Mouse (Mus musculus) layer of hippocampus, postnatal 14 days (tissue): ENCODE results near the gene Kmo. TPM values are rescaled to one million over a fixed set of nuclear protein-coding genes. Genes with fewer than 3 reads are reported as not detected.

Experiments
- DNase-seq, 2 experiments: peaks; one replicate each; pipeline ENCODE4 v3.0.0; 2021 to 2022; ENCODE audit warnings: low spot score in 2 of 2, mixed read lengths in 1 of 2
- total RNA-seq, 2 experiments: library from RNA; stranded (reverse); gene quantifications; 2 replicates each; pipeline ENCODE4 v1.2.3; 2021

The Kmo gene
- total RNA-seq, 2 experiments from 2014 or later = 0.14 to 0.33 TPM

DNA sequence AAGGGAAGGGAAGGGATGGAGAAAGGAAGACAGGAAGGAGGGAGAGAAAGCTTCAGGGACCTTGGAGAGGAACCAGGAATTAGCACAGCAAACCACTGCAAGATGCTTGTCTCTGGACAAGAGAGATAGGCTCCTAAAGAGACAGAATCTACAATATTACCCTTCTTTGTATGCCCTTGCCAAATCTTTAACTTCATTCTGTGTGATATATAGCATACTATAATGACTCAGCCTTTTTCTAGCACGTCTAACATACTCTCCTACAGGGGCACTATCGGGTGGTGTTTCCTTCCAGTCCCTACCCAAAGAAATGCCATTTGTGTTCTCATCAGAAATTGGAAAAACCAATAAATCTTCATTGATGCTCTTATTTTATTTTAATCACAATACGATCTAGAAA is 10.9 kb downstream of the Kmo start:
- DNase-seq = no peak

DNA sequence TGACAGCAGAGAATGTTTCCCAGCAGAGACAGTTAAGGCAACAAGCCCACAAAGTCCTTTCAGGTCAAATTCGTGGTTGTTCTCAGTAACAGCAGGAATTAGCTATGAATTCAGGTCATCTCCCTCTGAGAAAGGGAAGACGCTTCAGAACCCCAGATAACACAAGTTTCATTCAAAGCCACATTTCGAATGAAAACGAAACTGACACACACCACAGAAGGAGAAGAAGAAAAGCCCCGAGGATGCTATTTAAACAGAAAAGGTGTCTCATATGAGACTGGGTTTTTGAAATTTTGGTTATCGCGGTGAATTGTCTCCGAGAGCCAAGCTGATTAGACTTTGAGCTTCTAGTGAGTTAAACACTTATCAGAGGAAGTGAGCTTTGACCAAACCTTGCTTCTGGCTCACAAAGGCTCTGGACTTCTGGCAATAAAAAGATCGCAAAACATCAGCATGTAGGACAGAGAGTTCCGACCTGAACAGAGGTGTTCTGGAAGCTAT is 11.6 kb downstream of the Kmo start:
- DNase-seq = no peak

DNA sequence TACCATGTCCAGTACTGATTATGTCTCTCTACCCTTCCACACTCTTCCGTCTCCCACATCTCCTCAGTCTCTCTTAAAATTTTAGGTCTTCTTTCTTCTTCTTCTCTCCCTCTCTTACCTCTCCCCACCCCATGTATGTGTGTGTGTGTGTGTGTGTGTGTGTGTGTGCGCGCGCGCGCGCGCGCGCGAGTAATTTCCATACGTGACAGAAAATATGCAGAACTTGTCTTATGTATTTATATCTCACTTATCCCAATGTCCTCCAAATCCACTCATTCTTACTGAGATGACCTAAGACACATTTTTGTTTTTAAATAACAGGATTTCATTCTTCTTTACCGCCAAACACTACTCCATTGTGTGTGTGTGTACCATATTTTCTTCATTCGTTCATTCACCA is 12.3 kb downstream of the Kmo start:
- no peak for DNase-seq

DNA sequence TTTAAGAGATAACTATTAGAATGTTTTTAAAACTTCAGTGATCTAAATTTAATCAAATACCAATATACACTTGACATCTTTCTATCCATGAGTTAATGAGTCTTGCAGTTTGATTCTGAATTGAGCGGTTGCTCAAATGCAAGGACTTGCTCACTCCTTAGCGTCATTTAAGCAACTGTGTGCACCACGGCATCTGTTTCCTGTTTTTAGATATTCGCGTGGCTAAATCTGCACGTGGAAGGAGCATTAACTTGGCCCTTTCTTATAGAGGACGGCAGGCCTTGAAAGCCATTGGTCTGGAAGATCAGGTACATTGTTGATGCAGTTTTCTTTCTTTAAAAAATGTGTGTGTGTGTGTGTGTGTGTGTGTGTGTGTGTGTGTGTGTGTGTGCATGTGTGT is 17.5 kb downstream of the Kmo start:
- no peak for DNase-seq

DNA sequence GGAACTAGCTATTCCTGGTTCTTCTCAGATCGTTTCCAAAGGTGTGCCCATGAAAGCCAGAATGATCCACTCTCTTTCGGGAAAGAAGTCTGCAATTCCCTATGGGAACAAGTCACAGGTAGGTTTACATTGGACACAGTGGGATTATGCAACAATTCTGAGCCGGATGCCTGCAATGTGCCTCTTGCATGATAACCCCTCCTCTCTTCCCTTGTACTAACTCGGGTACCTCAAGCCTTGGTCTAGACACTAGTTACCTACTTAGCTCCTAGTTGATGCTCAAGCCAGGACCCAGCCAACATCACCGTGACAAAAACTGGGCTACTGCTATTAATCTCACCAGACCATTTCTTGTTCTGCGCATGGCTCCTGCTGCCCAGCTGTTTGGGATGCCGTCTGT is 18.9 kb downstream of the Kmo start:
- no peak for DNase-seq

DNA sequence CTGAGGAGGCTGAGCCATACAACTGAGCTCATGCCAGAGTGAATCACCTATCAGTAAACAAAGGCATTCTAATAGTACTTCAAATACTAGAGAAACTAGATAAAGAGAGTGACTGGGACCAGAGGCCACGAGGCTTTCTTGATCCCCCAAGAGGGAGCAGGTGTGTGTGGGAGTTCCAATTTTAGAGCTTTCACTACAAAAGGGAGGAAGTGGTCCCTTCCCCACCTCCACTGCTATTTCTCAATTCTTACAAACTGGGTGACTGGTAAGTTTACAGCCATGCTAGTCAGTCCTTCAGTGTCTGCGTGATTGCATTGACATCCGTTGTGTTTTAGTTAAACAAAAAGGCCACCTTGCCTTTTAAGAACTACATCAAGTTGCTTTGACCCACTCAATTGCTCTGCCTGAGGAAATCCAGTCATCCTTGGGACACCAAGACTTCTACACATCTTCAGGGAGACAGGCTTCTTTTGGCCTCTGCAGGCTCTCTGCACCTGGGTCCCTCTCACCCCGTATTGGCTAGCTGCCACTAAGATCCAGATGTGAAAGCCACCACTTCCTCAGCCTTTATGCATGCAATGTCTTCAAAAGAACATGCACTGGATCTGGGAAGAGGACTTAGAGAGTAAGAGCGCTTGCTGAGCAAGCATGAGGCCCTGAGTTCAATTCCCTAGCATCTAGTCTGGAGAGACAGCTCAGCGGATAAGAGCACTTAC is 20.4 kb downstream of the Kmo start:
- no peak for DNase-seq

DNA sequence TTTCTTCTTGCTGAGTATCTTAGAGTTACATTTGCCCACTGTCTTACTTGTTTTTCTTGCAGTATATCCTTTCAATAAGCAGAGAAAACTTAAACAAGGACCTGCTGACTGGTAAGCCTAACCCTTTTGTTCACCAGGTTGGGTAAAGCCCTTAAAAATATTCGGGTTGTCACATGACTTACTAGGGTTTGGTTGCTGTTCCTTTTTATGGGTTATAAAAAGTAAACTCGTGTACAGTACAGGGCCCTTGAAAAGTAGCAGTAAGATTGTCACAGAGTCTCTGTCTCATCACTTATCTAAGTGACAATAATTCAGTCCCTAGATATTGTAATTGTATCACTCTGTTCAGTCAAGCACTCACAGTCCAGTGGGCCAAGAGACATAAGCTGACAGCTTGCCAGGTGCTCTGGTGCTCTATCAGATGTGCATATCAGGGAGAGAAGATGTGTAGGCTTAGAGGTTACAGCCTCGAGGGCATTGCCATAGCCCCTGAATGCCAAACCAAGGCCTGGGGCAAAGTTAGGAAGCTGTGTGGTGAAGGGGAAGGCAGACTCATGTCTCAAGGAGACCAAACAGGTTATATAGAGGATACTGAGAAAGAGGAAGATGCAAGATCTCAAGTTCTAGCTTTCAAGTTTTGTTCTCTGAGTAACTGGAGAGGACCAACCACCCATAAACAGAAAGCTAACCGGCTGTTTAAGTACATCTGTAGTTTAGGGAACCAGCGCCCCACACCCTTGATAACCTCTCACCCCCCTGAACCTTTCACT is 23.5 kb downstream of the Kmo start:
- DNase-seq = no peak

DNA sequence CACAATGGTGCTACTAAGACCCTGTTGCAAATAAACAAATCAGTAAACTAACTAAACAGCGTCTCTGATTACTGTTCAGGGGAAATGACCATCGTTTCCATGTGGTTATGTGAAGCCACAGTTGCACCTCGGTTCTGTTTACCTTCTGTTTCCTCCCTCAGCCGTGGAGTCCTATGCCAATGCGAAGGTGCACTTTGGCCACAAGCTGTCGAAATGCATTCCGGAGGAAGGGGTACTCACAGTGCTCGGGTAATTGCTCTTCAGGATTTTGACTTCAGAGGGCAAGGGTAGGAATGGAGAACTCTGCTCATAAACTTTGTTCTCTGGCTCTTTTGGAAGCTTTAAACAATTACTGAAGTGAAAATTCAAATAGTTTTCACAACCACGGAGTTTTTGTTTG is 26.8 kb downstream of the Kmo start:
- DNase-seq = no peak

DNA sequence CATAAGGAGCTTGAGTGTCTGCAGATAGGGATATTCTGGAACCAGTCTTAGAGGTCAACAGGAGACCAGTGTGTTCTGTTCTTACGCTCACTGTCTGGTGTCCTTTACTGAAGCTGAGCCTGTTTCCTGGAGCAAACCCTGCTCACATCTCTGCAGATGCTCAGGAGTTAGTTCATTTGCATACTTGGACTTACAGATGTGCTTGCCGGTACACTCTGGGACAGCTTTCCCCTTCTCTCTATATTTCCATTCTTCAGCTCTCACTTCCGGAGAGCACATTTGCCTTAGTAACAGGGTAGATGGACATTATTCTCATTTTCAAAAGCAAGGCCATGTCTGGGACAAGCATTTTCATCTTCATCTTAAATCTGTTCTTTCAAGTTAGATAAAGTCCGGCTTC is 28.4 kb downstream of the Kmo start:
- DNase-seq = no peak

DNA sequence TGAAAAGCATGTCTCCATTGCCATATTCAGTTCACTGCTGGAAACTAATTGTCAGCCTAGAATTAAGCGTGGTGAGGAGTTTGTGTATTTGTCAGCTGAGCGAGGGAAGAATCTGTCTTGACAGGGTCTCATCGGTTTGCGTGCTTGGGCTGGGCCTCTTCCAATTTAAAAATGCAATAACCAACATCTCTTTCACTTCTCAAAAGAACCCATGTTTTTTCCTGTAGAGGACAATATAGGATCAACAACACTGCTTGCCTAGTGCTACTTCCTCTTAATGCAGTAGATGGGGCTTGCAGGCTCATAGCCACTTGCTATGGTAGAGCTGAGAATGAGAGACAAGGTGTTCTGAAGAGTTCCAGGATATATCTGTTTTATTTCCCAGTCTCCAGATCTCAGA is 39.7 kb downstream of the Kmo start:
- no peak for DNase-seq

DNA sequence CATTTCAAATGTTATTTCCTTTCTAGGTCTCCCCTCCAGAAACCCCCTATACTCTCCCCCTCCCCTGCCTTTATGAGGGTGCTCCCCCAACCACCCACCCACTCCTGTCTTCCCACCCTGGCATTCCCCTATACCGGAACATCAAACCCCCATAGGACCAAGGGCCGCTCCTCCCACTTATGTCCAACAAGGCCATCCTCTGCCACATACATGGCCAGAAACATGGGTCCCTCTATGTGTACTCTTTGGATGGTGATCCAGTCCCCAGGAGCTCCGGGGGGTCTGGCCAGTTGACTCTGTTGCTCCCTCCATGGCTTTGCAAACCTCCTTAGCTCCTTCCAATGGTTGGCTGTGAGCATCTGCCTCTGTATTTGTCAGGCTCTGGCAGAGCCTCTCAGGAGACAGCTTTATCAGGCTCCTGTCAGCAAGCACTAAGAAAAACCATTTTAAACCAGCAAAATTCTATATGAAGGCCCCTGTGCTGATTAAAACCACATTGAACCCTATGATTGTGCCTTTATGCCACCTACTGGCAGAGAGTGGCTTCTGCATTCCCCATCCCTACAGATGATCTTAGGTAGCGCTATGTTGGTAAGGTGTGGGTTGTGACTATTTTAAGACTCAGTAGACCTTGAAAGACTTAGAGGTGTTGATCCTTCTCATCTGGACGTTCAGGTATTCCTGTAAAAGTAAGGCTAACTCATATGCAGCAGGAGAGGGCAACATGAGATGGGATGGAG is 48.7 kb downstream of the Kmo start:
- peak in 1 of 2 experiments; percentile 20 for DNase-seq

DNA sequence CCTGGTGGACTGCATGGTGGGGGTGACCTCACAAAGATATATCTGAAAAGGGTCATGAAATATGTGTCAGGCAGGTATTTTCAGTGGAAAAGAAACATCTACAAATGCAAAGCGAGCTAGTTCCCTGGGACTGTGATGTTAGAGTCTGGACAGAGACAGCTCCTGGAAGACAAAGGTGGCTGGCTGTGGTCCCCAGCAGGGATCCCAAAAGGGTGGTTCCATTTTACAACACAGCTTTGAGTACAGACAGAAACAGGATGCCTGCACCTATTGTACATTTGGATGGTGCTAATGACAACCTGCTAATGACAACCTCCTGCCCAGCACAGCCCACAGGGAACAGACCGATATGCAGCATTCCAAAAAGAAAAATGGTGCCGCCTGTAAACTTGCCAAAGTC is 49.3 kb downstream of the Kmo start:
- peak in 1 of 2 experiments; percentile 11 for DNase-seq

DNA sequence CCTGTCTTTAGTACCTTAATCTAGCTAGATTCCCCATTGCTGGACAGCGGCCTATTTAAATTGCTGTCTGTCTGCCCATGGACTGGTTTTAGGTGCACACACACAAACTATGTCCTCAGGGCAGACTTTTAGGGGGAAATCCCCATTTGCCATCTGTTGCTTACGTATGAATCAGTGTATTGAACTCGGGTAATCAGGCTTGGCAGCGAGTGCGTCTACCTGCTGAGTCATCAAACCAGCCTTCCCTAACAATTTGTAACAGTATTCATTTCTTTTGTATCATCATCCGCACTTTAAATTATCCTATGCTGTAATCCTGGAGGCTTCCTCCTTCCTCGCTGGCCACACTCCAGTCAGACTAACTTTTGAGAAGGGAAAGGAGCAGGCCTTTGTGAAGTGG is 49.9 kb downstream of the Kmo start:
- DNase-seq = no peak

DNA sequence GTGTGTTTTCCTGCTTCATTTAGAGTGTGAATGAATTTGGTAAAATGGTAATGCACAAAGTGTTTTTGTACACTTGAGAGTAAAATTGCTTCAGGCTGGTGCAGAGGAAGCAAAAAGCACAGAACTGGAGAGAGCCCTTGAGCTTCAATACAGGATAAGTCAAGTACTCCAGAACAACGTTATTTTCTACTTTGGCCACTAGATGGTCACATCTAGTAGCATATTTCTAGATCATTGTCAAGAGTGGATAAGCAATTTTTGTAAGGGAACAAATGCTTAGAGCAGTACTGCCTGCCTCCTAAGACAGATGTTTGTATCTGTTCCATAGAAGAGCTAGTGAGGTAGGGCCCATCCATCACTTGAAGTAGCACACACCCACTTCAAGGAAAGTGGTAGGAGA is 51.4 kb downstream of the Kmo start:
- DNase-seq = no peak

DNA sequence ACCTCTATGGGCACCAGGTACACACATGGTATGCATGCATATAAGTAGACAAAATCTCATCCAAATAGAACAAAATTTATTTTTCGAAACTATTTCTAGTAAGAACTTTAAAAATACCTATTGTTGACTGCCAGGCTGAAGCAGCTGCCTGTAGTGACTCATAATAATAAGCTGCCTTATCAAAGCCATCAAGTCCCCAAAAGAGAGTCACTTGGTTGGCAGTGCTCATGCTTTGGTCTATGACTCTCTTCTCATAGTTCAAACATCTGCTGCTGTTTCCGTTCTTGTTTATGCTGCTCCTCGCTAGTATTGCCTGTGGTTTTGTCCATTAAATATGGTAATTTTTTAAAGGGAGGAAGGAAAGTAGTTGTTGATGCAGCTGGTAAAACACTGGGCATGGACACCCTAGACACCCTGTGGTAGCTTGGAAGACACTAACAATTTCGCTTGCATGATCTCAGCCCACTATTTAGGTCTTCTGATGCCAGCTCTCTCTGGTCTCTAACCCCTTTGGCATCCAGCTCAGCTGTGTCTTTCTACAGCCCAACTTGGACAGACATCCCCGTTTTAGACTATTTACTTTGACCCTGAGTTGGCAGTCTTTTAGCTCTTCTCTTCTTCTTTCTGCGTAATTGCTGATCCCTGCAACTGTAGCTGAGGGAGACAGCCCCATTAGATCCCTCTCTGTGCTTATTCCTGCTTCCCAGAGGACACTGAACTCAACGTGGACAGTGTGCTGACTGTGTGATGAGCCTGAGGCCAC is 53.6 kb downstream of the Kmo start:
- no peak for DNase-seq

DNA sequence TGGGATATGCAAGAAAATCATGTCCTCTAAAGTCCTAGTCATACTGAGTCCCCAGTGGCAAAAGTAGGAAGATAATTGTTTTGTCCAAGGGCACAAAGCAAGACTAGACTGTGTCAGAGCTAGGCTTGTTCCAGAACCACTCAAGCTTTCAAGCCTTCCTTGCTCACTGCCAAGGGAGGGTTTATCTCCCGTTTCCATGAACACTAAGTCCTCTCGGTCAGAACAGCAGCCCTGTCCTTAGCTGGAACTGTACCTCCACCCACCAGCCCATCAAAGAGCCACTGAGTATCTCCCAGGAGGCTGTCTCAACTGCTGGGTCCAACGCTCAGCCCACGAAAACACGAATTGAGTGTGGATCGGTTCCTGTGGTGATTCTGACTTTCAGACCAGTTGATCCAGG is 54.9 kb downstream of the Kmo start:
- no peak for DNase-seq

DNA sequence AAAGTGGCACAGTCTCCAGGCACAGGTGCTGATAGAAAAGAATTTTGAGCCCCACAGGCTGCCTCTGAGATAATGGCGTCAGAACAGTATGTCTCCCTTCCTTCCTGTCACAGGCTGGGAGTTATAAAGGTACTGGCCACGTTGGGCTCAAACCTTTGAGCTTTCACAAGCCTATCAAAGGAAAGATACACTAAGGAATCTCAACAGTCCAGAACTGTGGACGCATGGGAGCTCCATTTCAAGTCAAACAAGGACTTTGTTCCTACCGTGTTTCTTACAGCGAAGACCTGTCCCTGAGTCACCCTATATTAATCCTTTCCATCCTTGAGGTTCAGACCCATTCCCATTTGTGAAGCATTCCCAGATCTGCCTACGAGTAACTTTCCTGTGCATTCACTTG is 57.3 kb downstream of the Kmo start:
- DNase-seq = no peak

DNA sequence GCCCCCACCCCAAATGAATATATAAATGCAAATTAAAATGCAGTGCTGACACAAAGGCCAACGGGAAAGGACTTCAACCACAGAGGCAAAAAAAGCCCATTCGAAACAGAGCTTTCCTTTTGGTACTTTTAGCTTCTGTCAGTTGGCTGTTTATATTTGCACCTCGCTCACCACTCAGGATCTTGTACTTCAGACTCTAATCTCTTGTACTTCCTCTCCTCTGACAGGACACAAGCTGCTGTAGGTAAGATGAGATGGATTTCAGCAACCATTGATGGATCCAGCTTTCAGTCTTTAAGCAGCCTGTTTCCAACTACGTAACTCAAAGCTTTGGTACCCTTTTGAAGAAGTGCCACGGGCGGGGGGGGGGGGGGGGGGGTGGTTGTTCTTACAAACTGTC is 60.8 kb downstream of the Kmo start:
- no peak for DNase-seq

DNA sequence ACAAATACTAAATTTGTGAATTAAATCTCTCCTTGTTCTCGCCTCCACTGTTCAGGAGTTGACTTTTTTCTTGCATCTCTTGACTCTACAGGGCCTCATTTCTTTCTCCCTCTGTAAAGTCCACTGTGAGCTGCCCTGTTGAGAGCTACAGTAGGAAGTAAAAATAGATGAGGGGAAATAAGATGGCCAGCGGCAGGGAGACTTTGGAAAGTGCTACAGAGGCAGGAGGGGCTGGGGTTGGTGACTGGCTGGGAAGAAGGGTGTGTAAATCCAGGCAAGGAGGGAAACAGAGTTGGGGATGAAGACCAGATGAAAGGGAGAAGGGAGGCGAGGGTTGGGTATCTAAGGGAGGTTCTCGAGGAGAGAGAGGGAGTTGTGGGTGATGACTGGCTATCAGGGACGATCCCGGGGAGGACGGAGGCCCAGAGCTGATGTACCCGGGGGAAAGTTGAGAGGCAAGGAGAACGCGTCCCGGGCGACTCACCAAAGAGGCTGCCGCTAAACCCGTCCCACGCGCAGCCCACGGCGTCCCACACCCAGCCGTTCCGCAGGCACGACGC is 71.6 kb downstream of the Kmo start:
- no peak for DNase-seq

DNA sequence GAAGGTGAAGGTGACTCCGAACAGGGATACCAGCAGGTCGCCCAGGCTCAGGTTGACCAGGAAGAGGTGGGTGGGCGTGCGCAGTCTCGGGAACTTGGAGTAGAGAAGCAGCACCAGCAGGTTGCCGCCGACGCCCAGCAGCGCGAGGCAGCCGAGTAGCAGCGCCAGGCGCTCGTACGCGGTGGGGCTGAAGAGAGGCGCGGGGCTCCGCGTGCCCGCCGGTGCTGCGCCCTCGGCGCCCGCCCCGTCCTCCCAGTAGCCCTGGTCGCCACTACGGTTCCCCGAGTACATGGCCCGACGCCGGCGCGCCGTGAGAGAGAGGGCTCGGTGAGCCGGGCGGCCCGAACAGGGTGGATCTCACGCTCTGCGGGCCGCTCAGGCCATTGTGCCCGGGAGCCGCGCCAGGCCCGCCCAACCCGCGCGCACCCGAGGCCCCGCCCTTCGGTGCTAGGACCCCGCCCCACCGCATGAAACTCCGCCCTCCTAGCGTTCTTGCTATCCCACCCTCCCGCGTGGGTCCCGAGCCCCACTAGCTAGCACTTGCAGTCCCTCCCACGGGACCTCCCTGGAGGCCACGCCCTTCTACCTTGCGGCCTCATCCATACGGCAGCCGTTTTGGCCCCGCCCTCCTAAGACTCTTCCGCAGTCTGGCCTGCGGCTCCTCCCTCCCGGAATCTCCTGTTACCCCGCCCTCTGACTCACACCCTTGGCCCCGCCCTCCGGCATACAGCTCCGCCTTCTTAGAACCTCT is 72.2 kb downstream of the Kmo start, which contains the start of the genes Opn3 and Chml:
TSS of gene Opn3 (minus strand) at position 531 of the 751 bp plus-strand sequence.
TSS of gene Chml (minus strand) at position 656 of the 751 bp plus-strand sequence.
- peak; percentile 93 to 97 for DNase-seq
